Comparison of ENCODE assay signal across 22 mouse cellular contexts in genomic region chr3:66698083-66698482, GRCm38 (mm10).
DNase-seq lines count a peak whose midpoint lies in the region; ATAC-seq lines count a peak whose summit lies in the region.
"Had no signal": no experiment of that assay in that cellular context is flagged by ENCODE, and none has a peak within 500 bp of the region (broad histone marks: within the 10 kb centered on the region; RNA-seq: fewer than 3 reads in every experiment).

No protein-coding gene starts in this region.

- no peaks in the 10 kb centered on the region for H3K36me3 ChIP-seq in heart, embryonic 14.5 days (ENCODE audit: control insufficient read depth, insufficient read depth, low read length)
- H3K36me3 ChIP-seq: forebrain, embryonic 15.5 days; heart, embryonic 13.5 days; midbrain, embryonic 13.5 days; neural tube, embryonic 12.5 days had no signal

- ATAC-seq in heart, embryonic 14.5 days (ENCODE audit: insufficient number of reproducible peaks, insufficient read depth, low FRiP score, low read depth), result no peak
- ATAC-seq: forebrain, embryonic 15.5 days; liver, postnatal 0 days; midbrain, embryonic 13.5 days had no signal

- intact Hi-C loops in left cerebral cortex, postnatal 4 days (cut with DNase I), result no loop called here

- H3K4me1 ChIP-seq in heart, embryonic 14.5 days (ENCODE audit: control insufficient read depth in 2 of 2, insufficient read depth in 2 of 2, low read length in 2 of 2), result peaks cover 0 to 12% of the 10 kb centered on the region in 2 experiments; a peak in 1 of 4 replicates
- H3K4me1 ChIP-seq: forebrain, embryonic 15.5 days; midbrain, embryonic 13.5 days; neural tube, embryonic 12.5 days had no signal

- DNase-seq in heart, adult 8-10 months (ENCODE audit: low spot score), result no peak
- DNase-seq in left cerebral cortex, adult 9 months (ENCODE audit: low spot score in 2 of 2), result peak; percentile 13 to 19
- no peak for DNase-seq in left cerebral cortex, postnatal 4 days
- peak; percentile 71 for DNase-seq in NIH3T3 (ENCODE audit: low read depth)
- peak; percentile 5 for DNase-seq in fibroblast of lung, adult 2 months (ENCODE audit: low read depth)
- no peak for DNase-seq in urinary bladder, postnatal 4 days (ENCODE audit: low spot score in 2 of 2)
- DNase-seq: adrenal gland, adult 8-10 months; cerebellum, adult 9-10 months; gastrocnemius, postnatal 25 days; kidney, adult 9 months; kidney, postnatal 25 days; liver; liver, postnatal 0 days; lung, postnatal 10 days; thymus, postnatal 14 days had no signal

- WGBS in heart, embryonic 14.5 days, result 34% methylated on average over 5 of the region's 5 CpGs

- H3K4me3 ChIP-seq in heart, embryonic 14.5 days (ENCODE audit: control insufficient read depth in 1 of 2, insufficient read depth in 1 of 2, low read depth in 1 of 2, low read length in 2 of 2), result no peak overlapping the region
- H3K4me3 ChIP-seq: erythroblast, embryonic 14.5 days; forebrain, embryonic 15.5 days; heart, embryonic 13.5 days; midbrain, embryonic 13.5 days; neural tube, embryonic 12.5 days had no signal

- H3K27me3 ChIP-seq in heart, embryonic 14.5 days (ENCODE audit: control insufficient read depth, insufficient read depth, low read length), result no peaks in the 10 kb centered on the region
- H3K27me3 ChIP-seq: forebrain, embryonic 15.5 days; heart, embryonic 13.5 days; midbrain, embryonic 13.5 days; neural tube, embryonic 12.5 days had no signal

- H3K4me2 ChIP-seq in heart, embryonic 14.5 days (ENCODE audit: low read length), result peak overlapping the region; percentile 11; the same call in 1 of the 2 replicates
- H3K4me2 ChIP-seq: forebrain, embryonic 15.5 days; heart, embryonic 13.5 days; hindbrain, embryonic 14.5 days; midbrain, embryonic 13.5 days; neural tube, embryonic 12.5 days had no signal

- no peaks in the 10 kb centered on the region for H3K9me3 ChIP-seq in heart, embryonic 14.5 days (ENCODE audit: control insufficient read depth, low read length)
- H3K9me3 ChIP-seq: forebrain, embryonic 15.5 days; heart, embryonic 13.5 days; midbrain, embryonic 13.5 days; neural tube, embryonic 12.5 days had no signal

- peak overlapping the region; percentile 41 to 68; a peak in 2 of 4 replicates for H3K27ac ChIP-seq in heart, embryonic 14.5 days (replicated peaks in 1 of 2; ENCODE audit: control insufficient read depth in 1 of 2, insufficient read depth in 1 of 2, low read depth in 2 of 2, low read length in 2 of 2)
- H3K27ac ChIP-seq: forebrain, embryonic 15.5 days; heart, embryonic 13.5 days; hindbrain, embryonic 14.5 days; midbrain, embryonic 13.5 days; neural tube, embryonic 12.5 days had no signal

- no peak overlapping the region for H3K9ac ChIP-seq in heart, embryonic 14.5 days (ENCODE audit: low read length)
- H3K9ac ChIP-seq: forebrain, embryonic 15.5 days; heart, embryonic 13.5 days; hindbrain, embryonic 14.5 days; liver, postnatal 0 days; midbrain, embryonic 13.5 days; neural tube, embryonic 12.5 days had no signal

Comparison
In these comparisons a context has a peak if more than half of its experiments do, and no peak if none do; other contexts are left out.
1. DNase-seq: peak in left cerebral cortex, adult 9 months (2 of 2), NIH3T3 (single experiment) and fibroblast of lung, adult 2 months (single experiment); none in heart, adult 8-10 months (single experiment), left cerebral cortex, postnatal 4 days (single experiment) and urinary bladder, postnatal 4 days (0 of 2).